Mouse (Mus musculus): Measurements from ENCODE around the gene Gm572. TPM values are rescaled to one million over a fixed set of nuclear protein-coding genes. Genes with fewer than 3 reads are reported as not detected.
A peak's percentile ranks its signal among the peaks of the same experiment; 100 is the strongest.

The Gm572 gene
- polyA plus RNA-seq, 1 experiment, result 0.13 TPM

DNA sequence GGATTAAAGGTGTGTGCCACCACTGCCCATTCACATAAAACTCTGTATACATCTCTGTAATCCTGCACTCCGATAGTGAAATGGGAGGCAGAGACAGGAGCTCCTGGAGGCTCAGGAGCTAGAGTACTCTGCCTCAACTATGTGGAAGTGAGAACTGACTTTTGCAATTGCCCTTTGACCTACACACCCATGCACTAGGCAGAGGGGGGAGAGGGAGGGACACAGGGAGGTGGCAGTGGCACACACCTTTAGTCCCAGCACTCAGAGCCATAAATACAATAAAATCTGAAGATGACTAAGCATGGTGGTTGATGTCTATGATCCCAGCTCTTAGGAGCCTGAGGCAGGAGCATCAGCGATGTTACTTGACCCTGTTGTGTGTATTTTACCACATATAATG is 3.7 kb upstream of the Gm572 start:
- no peak overlapping the region for H3K4me3 ChIP-seq (replicated peaks; ENCODE audit: extremely low read depth, low read depth, low read length)
- peaks cover 4% of the 10 kb centered on the region; the same call in 1 of the 2 replicates for H3K4me1 ChIP-seq (ENCODE audit: control insufficient read depth, insufficient read depth, low read length)
- DNase-seq, result no peak
- no peak for TF ChIP-seq CTCF (IDR thresholded peaks at IDR 0.05; ENCODE audit: insufficient read depth, low read length)
- no peak for TF ChIP-seq POLR2A (IDR thresholded peaks at IDR 0.05; ENCODE audit: borderline replicate concordance, extremely low read depth, low read depth, low read length)
- 89% methylated on average over 2 of the region's 2 CpGs for WGBS

DNA sequence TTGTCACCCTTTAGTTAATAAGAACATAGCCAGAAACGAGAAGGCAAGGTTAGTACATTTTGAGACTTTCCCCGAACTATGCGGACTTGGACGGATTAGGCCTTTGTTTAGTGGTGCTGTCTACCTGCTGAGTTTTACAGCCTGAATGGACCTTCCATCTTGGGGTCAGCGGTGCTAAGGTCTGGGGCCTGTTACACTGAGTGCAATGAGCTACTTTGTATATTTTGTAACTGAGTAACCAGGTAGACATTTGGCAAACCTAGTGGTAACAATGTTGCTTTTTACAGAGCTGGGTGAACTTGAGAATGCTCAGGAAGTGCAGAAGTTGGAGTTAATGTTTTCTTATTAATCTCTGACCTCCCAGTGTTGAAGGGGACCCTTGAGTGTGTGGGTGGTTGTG is 2.0 kb upstream of the Gm572 start:
- 82% methylated on average over 5 of the region's 5 CpGs for WGBS
- DNase-seq, result no peak
- peaks cover 4% of the 10 kb centered on the region; the same call in 1 of the 2 replicates for H3K4me1 ChIP-seq (ENCODE audit: control insufficient read depth, insufficient read depth, low read length)
- TF ChIP-seq POLR2A (IDR thresholded peaks at IDR 0.05; ENCODE audit: borderline replicate concordance, extremely low read depth, low read depth, low read length), result no peak
- no peak for TF ChIP-seq CTCF (IDR thresholded peaks at IDR 0.05; ENCODE audit: insufficient read depth, low read length)
- H3K4me3 ChIP-seq (replicated peaks; ENCODE audit: extremely low read depth, low read depth, low read length), result no peak overlapping the region

DNA sequence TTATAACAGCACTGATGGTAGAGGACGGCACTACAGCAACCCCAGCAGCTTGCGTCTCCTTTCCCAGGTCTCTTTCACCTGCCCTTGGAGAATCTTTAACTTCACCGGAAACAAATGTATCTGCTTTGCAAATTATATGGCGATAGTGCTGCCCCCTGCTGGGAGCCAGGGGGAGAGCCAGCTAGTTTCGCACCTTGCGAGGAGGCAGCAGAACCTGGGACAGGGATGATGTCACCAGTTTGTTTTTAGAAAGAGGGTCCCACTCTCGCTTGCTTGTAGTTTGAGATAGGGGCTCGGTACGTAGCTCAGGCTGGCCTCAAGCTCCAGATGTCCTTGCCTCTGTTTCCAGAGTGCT is 1.0 kb downstream of the Gm572 start:
- H3K4me3 ChIP-seq (replicated peaks; ENCODE audit: extremely low read depth, low read depth, low read length), result peak overlapping the region; percentile 48
- DNase-seq, result peak; percentile 74
- TF ChIP-seq POLR2A (IDR thresholded peaks at IDR 0.05; ENCODE audit: borderline replicate concordance, extremely low read depth, low read depth, low read length) (no peak), CTCF (IDR thresholded peaks at IDR 0.05; ENCODE audit: insufficient read depth, low read length) (peak; percentile 79)
- H3K4me1 ChIP-seq (ENCODE audit: control insufficient read depth, insufficient read depth, low read length), result peaks cover 4% of the 10 kb centered on the region; the same call in 1 of the 2 replicates
- 4% methylated on average over 9 of the region's 9 CpGs for WGBS

DNA sequence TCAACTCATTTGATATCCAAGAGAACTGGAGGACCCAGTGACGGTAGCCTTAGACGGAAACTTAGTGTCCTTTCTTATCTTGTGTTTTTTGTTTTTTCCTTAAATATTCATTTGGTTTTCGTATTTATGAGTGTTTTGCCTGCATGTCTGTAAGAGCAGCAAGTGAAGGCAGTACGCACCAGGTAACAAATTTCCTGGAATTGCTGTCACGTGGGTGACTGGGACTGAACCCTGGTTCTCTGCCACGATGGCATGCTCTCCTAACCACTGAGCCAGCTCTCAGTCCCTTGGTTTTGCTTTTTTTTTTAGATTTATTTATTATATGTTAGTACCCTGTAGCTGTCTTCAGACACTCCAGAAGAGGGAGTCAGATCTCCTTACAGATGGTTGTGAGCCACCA is 1.8 kb downstream of the Gm572 start:
- no peak for DNase-seq
- no peak for TF ChIP-seq CTCF (IDR thresholded peaks at IDR 0.05; ENCODE audit: insufficient read depth, low read length)
- TF ChIP-seq POLR2A (IDR thresholded peaks at IDR 0.05; ENCODE audit: borderline replicate concordance, extremely low read depth, low read depth, low read length), result no peak
- no peak overlapping the region for H3K4me3 ChIP-seq (replicated peaks; ENCODE audit: extremely low read depth, low read depth, low read length)
- 75% methylated on average over 6 of the region's 6 CpGs for WGBS
- H3K4me1 ChIP-seq (ENCODE audit: control insufficient read depth, insufficient read depth, low read length), result peaks cover 4% of the 10 kb centered on the region; the same call in 1 of the 2 replicates

DNA sequence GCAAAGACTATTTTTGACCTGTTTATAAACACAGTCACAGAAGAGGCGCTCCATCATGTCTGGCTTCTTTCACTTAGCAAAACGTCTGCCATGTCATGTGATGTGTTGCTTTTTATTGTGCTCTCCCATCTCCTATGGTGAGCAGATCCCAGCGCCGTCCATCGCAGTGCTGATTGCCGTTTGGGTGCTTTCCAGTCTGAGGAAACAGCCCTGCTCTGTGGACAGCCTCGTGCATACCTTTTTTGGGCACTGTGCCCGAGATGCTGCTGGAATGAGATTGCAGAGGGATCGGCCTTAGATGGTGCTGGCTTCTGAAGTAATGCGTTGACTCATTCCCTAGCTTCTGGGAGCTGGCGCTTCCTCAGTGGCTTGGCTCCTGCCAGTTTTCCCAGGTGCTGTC is 3.5 kb downstream of the Gm572 start:
- Histone ChIP-seq H3K4me3 (replicated peaks; ENCODE audit: extremely low read depth, low read depth, low read length) (no peak overlapping the region), H3K4me1 (ENCODE audit: control insufficient read depth, insufficient read depth, low read length) (peaks cover 4% of the 10 kb centered on the region; the same call in 1 of the 2 replicates)
- no peak for DNase-seq
- 26% methylated on average over 11 of the region's 11 CpGs for WGBS
- TF ChIP-seq CTCF (IDR thresholded peaks at IDR 0.05; ENCODE audit: insufficient read depth, low read length), result no peak
- TF ChIP-seq POLR2A (IDR thresholded peaks at IDR 0.05; ENCODE audit: borderline replicate concordance, extremely low read depth, low read depth, low read length), result no peak

DNA sequence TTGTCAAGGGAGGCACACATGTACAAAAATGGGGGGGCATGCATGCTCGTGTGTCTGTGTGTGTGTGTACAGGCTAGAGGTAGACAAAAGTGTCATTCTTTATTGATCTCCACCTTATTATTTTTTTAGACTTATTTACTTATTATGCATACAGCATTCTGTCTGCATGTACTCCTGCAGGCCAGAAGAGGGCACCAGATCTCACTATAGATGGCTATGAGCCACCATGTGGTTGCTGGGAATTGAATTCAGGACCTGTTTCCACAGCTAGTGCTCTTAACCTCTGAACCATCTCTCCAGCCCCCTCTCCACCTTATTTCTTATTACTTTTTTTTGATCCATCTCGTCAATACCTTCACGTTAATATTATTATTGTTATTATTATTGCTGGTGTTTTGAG is 6.2 kb downstream of the Gm572 start:
- H3K4me1 ChIP-seq (ENCODE audit: control insufficient read depth, insufficient read depth, low read length), result no peaks in the 10 kb centered on the region
- no peak for TF ChIP-seq CTCF (IDR thresholded peaks at IDR 0.05; ENCODE audit: insufficient read depth, low read length)
- TF ChIP-seq POLR2A (IDR thresholded peaks at IDR 0.05; ENCODE audit: borderline replicate concordance, extremely low read depth, low read depth, low read length), result no peak
- DNase-seq, result no peak
- no peak overlapping the region for H3K4me3 ChIP-seq (replicated peaks; ENCODE audit: extremely low read depth, low read depth, low read length)
- 61% methylated on average over 3 of the region's 3 CpGs for WGBS

DNA sequence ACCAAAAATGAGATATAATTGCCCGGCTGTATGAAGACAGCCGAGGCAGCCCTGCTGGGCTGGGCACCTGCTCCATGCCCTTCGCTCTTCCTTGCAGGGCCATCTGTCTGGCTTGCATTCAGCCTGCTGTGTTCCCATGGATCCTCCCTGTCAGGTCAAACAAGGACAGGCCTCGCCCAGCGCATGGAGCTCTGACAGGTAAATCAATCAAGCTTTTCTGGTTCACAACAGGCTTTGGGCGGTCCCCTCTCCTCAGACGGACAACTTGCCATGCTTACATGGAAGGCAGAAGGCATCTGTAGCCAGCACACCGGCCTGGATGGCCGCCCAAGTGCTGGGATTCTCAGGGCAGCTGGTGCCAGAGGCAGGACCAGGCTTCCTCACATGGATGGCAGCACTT is 7.9 kb downstream of the Gm572 start:
- DNase-seq, result no peak
- Histone ChIP-seq H3K4me3 (replicated peaks; ENCODE audit: extremely low read depth, low read depth, low read length) (no peak overlapping the region), H3K4me1 (ENCODE audit: control insufficient read depth, insufficient read depth, low read length) (no peaks in the 10 kb centered on the region)
- 61% methylated on average over 9 of the region's 9 CpGs for WGBS
- no peak for TF ChIP-seq POLR2A (IDR thresholded peaks at IDR 0.05; ENCODE audit: borderline replicate concordance, extremely low read depth, low read depth, low read length)
- no peak for TF ChIP-seq CTCF (IDR thresholded peaks at IDR 0.05; ENCODE audit: insufficient read depth, low read length)

- no peak overlapping the region for H3K4me3 ChIP-seq (replicated peaks; ENCODE audit: extremely low read depth, low read depth, low read length)
- TF ChIP-seq CTCF (IDR thresholded peaks at IDR 0.05; ENCODE audit: insufficient read depth, low read length) (peak; percentile 61), POLR2A (IDR thresholded peaks at IDR 0.05; ENCODE audit: borderline replicate concordance, extremely low read depth, low read depth, low read length) (no peak)
- DNase-seq, result no peak
- H3K4me1 ChIP-seq (ENCODE audit: control insufficient read depth, insufficient read depth, low read length), result no peaks in the 10 kb centered on the region; the same call in 1 of the 2 replicates
- WGBS, result 84% methylated on average over 18 of the region's 18 CpGs
Observed at GRCm38 (mm10) chr4:148654701-148655398, 11.7 kb downstream of the Gm572 start.

DNA sequence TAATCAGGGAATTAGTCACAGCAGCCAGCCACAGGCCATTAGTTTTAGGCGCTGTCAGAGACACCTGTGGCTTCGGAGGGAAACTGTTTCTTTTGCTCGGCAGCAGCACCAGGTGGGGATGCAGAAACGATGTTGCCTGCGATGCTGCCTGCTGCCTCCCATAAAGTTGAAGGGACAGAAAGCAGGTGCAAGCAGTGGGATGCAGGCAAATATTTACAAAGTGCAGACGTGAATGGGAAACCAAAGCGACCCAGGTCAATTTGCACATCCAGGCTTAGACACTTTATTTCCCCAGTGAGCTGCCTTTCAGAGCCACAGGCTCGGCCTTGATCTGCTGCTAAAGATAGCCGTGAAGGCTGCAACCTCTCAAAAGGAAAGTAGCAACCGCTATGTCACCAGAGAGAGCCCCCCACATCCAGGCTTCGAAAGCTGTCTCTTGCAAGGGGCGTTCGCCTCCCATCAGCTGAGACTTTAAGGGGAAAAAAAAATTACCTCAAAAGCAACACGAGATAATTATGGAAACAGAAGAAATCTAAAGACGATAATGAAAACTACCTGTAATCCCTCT is 13.7 kb downstream of the Gm572 start:
- Histone ChIP-seq H3K4me1 (ENCODE audit: control insufficient read depth, insufficient read depth, low read length) (no peaks in the 10 kb centered on the region; the same call in 1 of the 2 replicates), H3K4me3 (replicated peaks; ENCODE audit: extremely low read depth, low read depth, low read length) (no peak overlapping the region)
- no peak for TF ChIP-seq POLR2A (IDR thresholded peaks at IDR 0.05; ENCODE audit: borderline replicate concordance, extremely low read depth, low read depth, low read length)
- no peak for TF ChIP-seq CTCF (IDR thresholded peaks at IDR 0.05; ENCODE audit: insufficient read depth, low read length)
- WGBS, result 33% methylated on average over 15 of the region's 15 CpGs
- no peak for DNase-seq

DNA sequence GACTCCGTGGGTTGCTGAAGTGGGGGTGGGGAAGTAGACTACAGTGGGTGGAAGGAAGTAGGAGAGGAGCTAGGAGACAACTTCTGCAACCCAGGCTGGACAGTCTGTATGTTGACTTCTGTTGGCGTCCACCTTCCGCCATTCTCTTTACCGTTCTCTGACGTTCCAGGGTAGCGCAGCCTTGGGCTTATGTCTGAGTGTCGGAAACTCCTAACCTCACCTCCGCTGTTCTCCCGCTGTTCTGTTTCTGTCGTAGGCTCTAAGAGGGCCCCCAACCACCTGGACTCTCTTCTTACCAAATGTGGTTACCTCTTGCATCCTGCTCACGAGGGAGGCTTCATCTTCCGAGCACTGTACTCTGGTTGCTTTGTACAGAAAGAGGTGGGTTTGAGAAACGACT is 14.7 kb downstream of the Gm572 start:
- Histone ChIP-seq H3K4me3 (replicated peaks; ENCODE audit: extremely low read depth, low read depth, low read length) (no peak overlapping the region), H3K4me1 (ENCODE audit: control insufficient read depth, insufficient read depth, low read length) (no peaks in the 10 kb centered on the region; the same call in 1 of the 2 replicates)
- DNase-seq, result no peak
- TF ChIP-seq CTCF (IDR thresholded peaks at IDR 0.05; ENCODE audit: insufficient read depth, low read length) (no peak), POLR2A (IDR thresholded peaks at IDR 0.05; ENCODE audit: borderline replicate concordance, extremely low read depth, low read depth, low read length) (no peak)
- WGBS, result 68% methylated on average over 13 of the region's 13 CpGs
